7 mouse cellular contexts compared by ENCODE assay signal in the genomic region with DNA sequence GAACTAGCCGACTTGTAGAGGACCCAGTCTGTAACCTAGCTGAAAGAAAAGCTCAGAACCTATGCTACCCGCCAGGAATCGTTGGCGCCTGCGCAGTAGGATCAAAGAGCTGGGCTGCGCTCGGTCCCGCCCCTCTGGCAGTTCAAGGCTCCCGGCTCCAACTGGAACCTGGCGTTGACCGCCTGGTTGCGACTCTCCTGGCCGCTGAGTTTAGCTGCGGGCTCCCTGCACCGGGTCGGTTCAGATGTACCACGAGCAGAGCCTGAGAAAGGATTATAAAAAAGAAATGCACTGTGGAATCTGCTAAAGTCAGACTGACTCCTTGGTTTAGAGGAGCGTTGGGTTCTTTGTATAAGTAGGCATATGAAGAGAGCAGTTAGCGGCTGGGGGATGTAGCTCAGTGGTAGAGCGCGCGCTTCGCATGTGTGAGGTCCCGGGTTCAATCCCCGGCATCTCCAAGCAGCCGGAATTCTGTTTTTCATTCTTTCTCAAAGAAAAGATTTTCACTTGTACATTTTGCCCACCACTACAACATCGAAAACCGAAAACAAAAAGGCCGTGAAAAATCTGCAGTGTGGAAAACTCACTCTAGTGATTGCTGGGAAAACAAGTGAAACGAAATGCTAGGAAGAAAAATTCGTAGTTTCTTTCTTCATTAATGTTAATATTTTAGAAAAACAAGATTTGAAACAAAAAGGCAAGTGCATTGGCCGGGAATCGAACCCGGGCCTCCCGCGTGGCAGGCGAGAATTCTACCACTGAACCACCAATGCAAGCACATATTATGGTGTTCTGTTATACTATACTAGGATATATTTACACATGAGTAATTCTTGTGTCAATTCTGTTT. TPM values are rescaled to one million over a fixed set of nuclear protein-coding genes. Genes with fewer than 3 reads are reported as not detected.
A peak's percentile ranks its signal among the peaks of the same experiment; 100 is the strongest.
DNase-seq lines count a peak whose midpoint lies in the region; ATAC-seq and TF ChIP-seq lines count a peak whose summit lies in the region.

No protein-coding gene starts in this region.

- no peaks in the 10 kb centered on the region for H3K9me3 ChIP-seq in intestine, postnatal 0 days (ENCODE audit: control insufficient read depth)
- no peaks in the 10 kb centered on the region for H3K9me3 ChIP-seq in midbrain, embryonic 12.5 days

- peak; percentile 34; the same call in 1 of the 2 replicates for TF ChIP-seq POLR2A in small intestine, adult 2 months (IDR thresholded peaks at IDR 0.05; ENCODE audit: low read depth, low read length)

- intact Hi-C loops in left cerebral cortex, postnatal 4 days (cut with DNase I), result no loop called here

- under 1% methylated on average over 37 of the region's 37 CpGs for WGBS in intestine, postnatal 0 days
- WGBS in midbrain, embryonic 12.5 days, result 1% methylated on average over 37 of the region's 37 CpGs
- under 1% methylated on average over 37 of the region's 37 CpGs for WGBS in small intestine, adult 2 months

- H3K27ac ChIP-seq in intestine, postnatal 0 days (ENCODE audit: low read depth, low read length), result peak overlapping the region; percentile 86
- H3K27ac ChIP-seq in midbrain, embryonic 12.5 days (replicated peaks), result peak overlapping the region; percentile 81
- H3K27ac ChIP-seq in small intestine, adult 2 months (ENCODE audit: insufficient read depth, low read depth, low read length), result peak overlapping the region; percentile 55

- H3K27me3 ChIP-seq in intestine, postnatal 0 days (replicated peaks; ENCODE audit: control insufficient read depth, insufficient read depth, low read length), result no peaks in the 10 kb centered on the region
- H3K27me3 ChIP-seq in midbrain, embryonic 12.5 days, result peaks cover 3% of the 10 kb centered on the region; the same call in 1 of the 2 replicates
- no peaks in the 10 kb centered on the region for H3K27me3 ChIP-seq in small intestine, adult 2 months (ENCODE audit: control insufficient read depth, insufficient read depth, low read length)

- peak overlapping the region; percentile 74 for H3K4me2 ChIP-seq in intestine, postnatal 0 days (replicated peaks; ENCODE audit: low read depth)
- peak overlapping the region; percentile 44 for H3K4me2 ChIP-seq in midbrain, embryonic 12.5 days (replicated peaks)

- H3K9ac ChIP-seq in intestine, postnatal 0 days (ENCODE audit: low read depth, low read length), result peak overlapping the region; percentile 56
- peak overlapping the region; percentile 69 for H3K9ac ChIP-seq in midbrain, embryonic 12.5 days (replicated peaks)

- H3K4me3 ChIP-seq in intestine, postnatal 0 days (ENCODE audit: low read depth, low read length), result peak overlapping the region; percentile 78
- peak overlapping the region; percentile 63 for H3K4me3 ChIP-seq in midbrain, embryonic 12.5 days
- H3K4me3 ChIP-seq in small intestine, adult 2 months (ENCODE audit: low read depth, low read length), result peak overlapping the region; percentile 87

- DNase-seq in adrenal gland, adult 8-10 months, result peak; percentile 94
- peak; percentile 95 for DNase-seq in embryo, embryonic 9.5 days (ENCODE audit: extremely low spot score)
- DNase-seq in gonadal fat pad, adult 2 months (ENCODE audit: low read depth), result peak; percentile 51
- DNase-seq in left cerebral cortex, postnatal 4 days, result peak; percentile 96

- no peaks in the 10 kb centered on the region; the same call in 1 of the 2 replicates for H3K4me1 ChIP-seq in intestine, postnatal 0 days (replicated peaks; ENCODE audit: control insufficient read depth, insufficient read depth, low read length)
- peaks cover 11% of the 10 kb centered on the region; the same call in 1 of the 2 replicates for H3K4me1 ChIP-seq in midbrain, embryonic 12.5 days
- no peaks in the 10 kb centered on the region for H3K4me1 ChIP-seq in small intestine, adult 2 months (ENCODE audit: control insufficient read depth, insufficient read depth, insufficient read length, low read length)

- no peak for TF ChIP-seq CTCF in intestine, postnatal 0 days (IDR thresholded peaks at IDR 0.05; ENCODE audit: low read depth)
- no peak for TF ChIP-seq CTCF in small intestine, adult 2 months (IDR thresholded peaks at IDR 0.05; ENCODE audit: extremely low read depth, insufficient read length, insufficient replicate concordance, low read depth, low read length)

- peak; percentile 99 for ATAC-seq in intestine, postnatal 0 days
- peak; percentile 98 for ATAC-seq in midbrain, embryonic 12.5 days (ENCODE audit: low FRiP score, low read depth)

- no peaks in the 10 kb centered on the region for H3K36me3 ChIP-seq in intestine, postnatal 0 days (ENCODE audit: control insufficient read depth, insufficient read depth)
- H3K36me3 ChIP-seq in midbrain, embryonic 12.5 days, result no peaks in the 10 kb centered on the region
- no peaks in the 10 kb centered on the region for H3K36me3 ChIP-seq in small intestine, adult 2 months (ENCODE audit: control insufficient read depth, insufficient read depth, low read length)

RNA-seq across cellular contexts. Expression of gene Gpd2, which starts 55.5 kb away (rescaled TPM):
- total RNA-seq in adrenal gland, adult 8-10 months (2022), result 10 to 100 TPM; 25.5 to 71.3 (median 53.2) TPM
- 9.6 and 11.2 TPM in 2 replicates for polyA plus RNA-seq in gonadal fat pad, adult 2 months (2012; rRNA removed)
- 26.0 and 26.2 TPM in 2 replicates for polyA plus RNA-seq in intestine, postnatal 0 days (2015; fragmentation: Nextera tagmentation; extraction: Ambion mirVana)
- total RNA-seq in left cerebral cortex, postnatal 4 days (2021), result 10 to 100 TPM; 92.7 to 99.4 TPM
- polyA plus RNA-seq in midbrain, embryonic 12.5 days (2016; fragmentation: Nextera tagmentation; extraction: Ambion mirVana), result 11.4 TPM in 2 replicates
- 13.9 and 31.9 TPM in 2 replicates for polyA plus RNA-seq in small intestine, adult 2 months (2012; rRNA removed)

RNA-seq across cellular contexts. Expression of gene Nr4a2, which starts 58.1 kb away (rescaled TPM):
- total RNA-seq in adrenal gland, adult 8-10 months (2022), result 10 to 100 TPM in 1 of 4 experiments, 1 to 10 TPM in 3; 6.8 to 29.7 (median 8.4) TPM
- 0.74 and 1.6 TPM in 2 replicates for polyA plus RNA-seq in gonadal fat pad, adult 2 months (2012; rRNA removed)
- 1.3 and 1.7 TPM in 2 replicates for polyA plus RNA-seq in intestine, postnatal 0 days (2015; fragmentation: Nextera tagmentation; extraction: Ambion mirVana)
- 10 to 100 TPM; 78.0 to 87.9 TPM for total RNA-seq in left cerebral cortex, postnatal 4 days (2021)
- polyA plus RNA-seq in midbrain, embryonic 12.5 days (2016; fragmentation: Nextera tagmentation; extraction: Ambion mirVana), result 31.4 and 35.2 TPM in 2 replicates
- 2.0 and 2.3 TPM in 2 replicates for polyA plus RNA-seq in small intestine, adult 2 months (2012; rRNA removed)

Comparison
In these comparisons a context has a peak if more than half of its experiments do, and no peak if none do; other contexts are left out.
1. Peak in every context shown above with its lines: DNase-seq, ATAC-seq, H3K4me3 ChIP-seq and H3K27ac ChIP-seq.